Mouse (Mus musculus) brain, adult 2 months (tissue): Measurements from ENCODE around the gene Adarb1.

ENCODE experiments used
- DNase-seq: peaks from one replicate; pipeline ENCODE4 v3.0.0; 2011; ENCODE audit warnings: low read depth, low spot score

Gene Adarb1

GRCm38 (mm10) chr10:77267027-77267426, 151.0 kb downstream of the Adarb1 start:
- DNase-seq, result no peak

DNA sequence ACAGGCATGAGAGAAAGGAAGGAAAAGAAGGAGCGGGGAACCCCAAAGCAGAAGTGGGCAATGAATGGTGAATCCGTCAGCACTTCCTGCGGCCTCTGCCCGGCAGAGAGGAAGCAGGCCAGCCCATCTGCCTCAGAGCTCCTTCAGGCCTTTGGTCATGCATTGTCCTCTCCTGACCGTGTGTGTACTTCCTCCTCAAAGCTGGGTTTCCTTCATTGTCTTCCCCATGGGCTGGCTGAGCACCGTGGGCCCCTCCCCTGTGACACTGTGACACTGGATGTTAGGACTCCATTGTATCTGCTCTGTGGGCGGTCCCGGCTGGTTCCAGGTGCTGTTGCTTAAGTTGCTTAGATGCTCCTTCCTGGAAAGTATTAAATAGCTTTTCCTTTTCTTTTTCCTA, 151.8 kb downstream of the Adarb1 start:
- DNase-seq, result no peak

DNA sequence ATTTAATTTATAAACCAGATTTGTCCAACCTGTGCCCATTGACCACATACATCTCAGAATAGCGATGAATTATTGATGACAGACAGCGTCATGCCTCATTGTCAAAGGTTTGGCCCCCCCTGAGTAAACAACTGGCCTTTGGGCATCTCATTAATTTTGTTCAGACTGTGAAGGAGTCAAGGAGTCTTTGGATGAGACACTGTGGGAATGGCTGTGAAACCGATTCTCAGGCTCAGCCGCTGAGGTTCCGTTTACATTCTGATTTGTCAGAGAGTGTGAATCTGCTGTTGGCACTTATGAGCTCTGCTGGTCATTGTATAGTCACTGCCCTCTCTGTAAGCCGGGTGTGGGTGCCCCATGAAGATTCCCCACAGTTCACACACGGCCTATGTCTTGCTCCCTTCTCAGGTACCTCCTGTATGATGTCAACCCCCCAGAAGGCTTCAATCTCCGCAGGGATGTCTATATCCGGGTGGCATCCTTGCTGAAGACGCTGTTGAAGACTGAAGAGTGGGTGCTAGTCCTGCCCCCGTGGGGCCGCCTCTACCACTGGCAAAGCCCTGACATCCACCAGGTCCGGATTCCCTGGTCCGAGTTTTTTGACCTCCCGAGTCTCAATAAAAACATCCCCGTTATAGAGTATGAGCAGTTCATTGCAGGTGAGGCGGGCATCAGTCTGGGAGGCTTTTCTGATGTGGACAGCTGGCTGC, 157.7 kb downstream of the Adarb1 start:
- DNase-seq, result no peak

GRCm38 (mm10) chr10:77258704-77259621, 159.1 kb downstream of the Adarb1 start, which contains the start of gene Pofut2:
Gene Pofut2, plus strand, starts transcription at chr10:77259218.
- peak; percentile 99 for DNase-seq

DNA sequence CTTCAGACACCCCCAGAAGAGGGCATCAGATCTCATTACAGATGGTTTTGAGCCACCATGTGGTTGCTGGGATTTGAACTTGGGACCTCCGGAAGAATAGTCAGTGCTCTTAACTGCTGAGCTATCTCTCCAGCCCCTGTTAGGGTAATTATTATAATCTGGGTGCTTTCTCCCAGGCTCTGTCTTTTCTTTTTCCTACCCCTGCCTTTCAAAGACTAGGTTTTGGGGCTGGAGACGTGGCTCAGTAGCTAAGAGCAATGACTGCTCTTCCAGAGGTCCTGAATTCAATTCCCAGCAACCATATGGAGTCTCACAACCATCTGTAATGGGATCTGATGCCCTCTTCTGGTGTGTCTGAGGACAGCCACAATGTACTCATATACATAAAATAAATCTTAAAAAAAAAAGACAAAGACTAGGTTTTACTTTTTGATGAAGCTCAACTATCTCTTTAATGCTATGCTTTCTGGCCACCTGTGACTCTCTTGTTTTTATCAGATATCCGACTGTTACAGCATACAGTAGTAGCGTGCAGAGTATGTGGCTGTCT, 160.0 kb downstream of the Adarb1 start:
- DNase-seq, result no peak

- DNase-seq, result no peak
Measured at GRCm38 (mm10) chr10:77255676-77256075, 162.4 kb downstream of the Adarb1 start.

- no peak for DNase-seq
Measured at GRCm38 (mm10) chr10:77255231-77255630, 162.8 kb downstream of the Adarb1 start.

GRCm38 (mm10) chr10:77252790-77253189, 165.3 kb downstream of the Adarb1 start:
- DNase-seq, result peak; percentile 90

DNA sequence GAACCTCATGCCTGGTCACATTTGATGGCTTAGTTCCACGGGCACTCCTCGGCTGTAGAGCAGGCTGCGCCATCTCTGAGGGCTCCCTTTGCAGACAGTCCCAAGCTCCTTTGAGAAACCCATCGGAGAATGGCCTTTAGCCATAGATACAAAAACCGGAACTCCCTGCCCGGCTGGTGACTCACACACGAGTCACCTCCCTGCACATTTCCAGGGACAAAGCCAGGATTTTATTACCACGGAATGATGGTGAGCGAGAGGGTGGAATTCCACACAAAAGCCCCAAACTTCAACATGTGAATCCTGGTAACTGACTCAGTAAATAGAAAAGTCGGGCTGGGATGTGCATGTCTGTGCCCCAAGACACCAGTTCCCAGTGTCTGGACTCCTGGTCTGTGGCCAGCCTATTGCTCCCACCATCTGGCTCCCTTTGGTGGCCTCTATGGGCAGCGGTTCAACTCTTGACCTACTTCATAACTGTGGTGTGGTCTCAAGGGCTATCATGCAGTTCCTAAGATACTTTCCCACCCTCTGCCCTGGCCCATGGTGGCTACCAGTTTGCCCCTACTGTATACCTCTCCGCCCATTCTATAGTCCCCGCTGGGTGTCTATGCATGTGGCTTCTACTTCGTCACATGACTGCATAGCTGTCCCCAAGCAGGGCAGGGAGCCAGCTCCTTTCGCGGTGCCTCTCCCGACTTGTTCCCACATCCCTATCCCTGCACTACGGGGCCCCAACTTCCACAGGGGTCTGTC, 166.1 kb downstream of the Adarb1 start:
- peak; percentile 84 for DNase-seq

DNA sequence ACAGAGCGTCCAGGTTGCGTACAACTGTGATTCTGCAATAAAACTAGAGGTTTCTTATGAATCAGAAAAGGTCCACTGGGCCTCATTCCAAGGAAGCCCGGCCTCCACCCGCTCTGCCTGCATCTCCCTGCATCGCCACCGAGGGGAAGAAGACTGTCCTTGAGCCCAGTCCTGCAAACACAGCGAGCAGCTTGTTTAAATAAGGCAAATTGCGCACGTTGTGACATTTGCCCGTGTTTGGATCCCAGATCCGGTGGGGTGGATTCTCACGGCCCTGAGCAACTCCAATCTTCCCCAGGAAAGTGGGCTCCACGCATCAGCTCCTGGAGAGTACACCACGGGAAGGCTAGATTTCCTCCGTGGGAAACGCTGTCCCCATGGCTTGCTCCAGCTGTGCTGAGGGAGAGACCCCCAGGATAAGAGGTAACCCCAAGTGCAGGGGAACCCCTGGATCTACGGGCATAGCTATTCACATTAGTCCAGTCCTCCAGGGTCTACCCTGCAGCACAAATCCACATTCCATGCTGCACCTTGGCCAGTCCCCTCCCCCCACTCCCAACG, 166.8 kb downstream of the Adarb1 start:
- peak; percentile 82 for DNase-seq

DNA sequence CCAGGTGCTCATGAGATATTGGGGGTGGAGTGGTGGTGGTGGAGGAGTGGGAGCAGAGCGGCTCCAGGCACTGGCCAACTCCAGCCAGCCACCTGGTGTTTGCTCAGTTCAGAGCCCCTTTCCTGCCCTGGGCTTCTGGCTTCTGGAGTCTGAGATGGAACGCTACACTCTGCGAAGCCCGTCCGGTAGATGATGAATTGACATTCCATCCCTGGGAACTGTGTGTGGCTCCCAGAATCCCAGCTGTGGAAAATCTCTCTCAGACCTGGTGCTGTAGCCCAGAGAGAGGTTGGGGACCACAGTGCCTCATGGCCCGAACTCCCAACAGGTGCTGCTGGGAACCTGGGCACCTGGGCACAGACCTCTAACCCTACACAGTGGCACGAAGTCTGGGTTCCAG, 170.4 kb downstream of the Adarb1 start:
- no peak for DNase-seq

- no peak for DNase-seq
Measured at GRCm38 (mm10) chr10:77247048-77247447, 171.0 kb downstream of the Adarb1 start.

DNA sequence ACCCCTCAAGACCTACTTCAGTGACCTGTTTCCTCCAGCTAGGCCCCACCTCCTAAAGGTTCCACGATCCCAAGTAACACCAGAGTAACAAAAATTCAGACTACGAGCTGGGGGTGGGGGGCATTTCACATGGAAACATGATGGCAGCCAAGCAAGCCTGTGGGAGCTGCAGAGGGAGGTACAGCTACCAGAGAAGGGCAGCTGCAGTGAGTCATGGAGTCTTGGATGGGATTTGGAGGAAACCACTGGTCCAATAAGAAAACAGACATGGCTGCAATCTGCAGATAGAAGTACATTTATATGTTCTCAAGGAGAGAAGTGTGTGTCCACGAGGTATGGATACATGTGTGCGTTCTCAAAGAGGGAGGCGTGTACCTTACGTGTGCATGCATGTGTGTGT, 173.3 kb downstream of the Adarb1 start:
- DNase-seq, result no peak

DNA sequence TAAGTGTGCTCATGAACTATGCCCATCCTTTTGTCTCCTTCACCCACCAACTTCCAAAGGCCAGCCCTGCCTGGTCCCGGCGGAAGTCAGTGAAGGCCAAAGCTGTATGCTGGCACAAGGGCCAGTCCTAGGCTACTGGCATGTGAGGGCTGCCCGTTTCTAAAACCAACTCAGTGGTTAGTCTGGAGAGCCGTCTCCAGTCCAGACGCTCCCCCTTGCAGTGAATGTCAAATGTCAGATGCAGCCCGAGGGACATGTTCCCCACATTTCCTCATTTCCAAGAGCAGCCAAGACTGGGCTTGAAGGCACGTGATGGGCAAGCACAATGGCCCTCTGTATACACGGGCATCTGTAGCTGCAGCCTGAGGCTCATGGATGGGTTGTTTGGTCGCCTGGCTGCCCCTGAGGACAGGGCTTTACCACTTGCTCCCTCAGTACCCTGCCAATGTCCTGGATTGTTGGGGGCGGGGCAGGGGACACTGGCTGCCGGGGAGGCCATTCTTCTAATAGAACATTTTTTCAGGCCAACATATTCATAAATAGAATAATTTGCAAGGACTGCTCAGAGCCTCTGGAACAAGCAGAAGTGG, 174.4 kb downstream of the Adarb1 start:
- peak; percentile 69 for DNase-seq

GRCm38 (mm10) chr10:77242871-77243270, 175.2 kb downstream of the Adarb1 start:
- DNase-seq, result no peak

DNA sequence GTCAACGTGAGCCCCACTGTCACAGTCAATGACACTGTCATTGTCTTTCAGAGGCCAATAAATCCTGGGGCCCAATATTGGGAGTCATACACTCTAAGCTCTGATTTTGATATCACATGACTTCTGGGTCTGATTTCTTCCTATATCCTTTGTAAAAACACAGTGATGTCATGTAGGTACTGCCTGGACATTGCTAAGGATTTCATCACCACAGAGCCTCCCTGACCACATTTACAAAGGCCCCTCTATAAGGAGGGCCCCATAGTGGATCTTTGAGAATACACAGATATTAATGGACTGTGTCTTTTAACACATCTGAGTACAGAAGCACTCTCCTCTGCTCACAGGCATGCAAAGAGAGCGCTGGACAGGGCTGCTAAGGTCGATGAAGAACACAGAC, 175.7 kb downstream of the Adarb1 start:
- DNase-seq, result no peak

DNA sequence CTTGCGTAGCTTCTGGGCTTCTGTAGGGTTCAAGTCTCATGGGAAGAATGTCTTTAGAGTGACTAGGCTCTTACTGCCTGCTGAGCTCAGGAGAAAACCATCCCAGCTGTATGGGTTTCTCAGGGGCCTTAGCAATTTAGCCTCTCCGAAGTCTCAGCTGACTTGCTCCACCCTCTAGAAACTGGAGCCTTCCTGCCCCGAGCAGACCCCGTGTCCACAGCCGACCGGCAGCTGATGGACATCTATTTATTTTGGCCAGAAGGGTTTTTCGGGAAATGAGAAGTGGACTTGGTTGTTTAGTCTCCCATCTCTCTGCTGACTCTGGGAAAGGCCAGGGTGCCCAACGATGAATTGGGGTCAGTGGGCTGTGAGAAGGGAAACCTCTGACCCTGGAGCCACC, 177.3 kb downstream of the Adarb1 start:
- DNase-seq, result no peak
